Mouse (Mus musculus) gastrocnemius, adult 8-10 months (tissue): Measurements from ENCODE around the gene Fgfr2. TPM values are rescaled to one million over a fixed set of nuclear protein-coding genes. Genes with fewer than 3 reads are reported as not detected.

Experiments used
- DNase-seq, 2 experiments: peaks; one replicate each; pipeline ENCODE4 v3.0.0; 2022; ENCODE audit warnings: low spot score in 2 of 2
- total RNA-seq, 4 experiments: library from RNA; stranded (reverse); gene quantifications; 2 replicates each; pipeline ENCODE4 v1.2.4; 2022

Fgfr2 gene
- total RNA-seq, 4 experiments from 2014 or later: 0.17 to 1.3 (median 0.62) TPM

DNA sequence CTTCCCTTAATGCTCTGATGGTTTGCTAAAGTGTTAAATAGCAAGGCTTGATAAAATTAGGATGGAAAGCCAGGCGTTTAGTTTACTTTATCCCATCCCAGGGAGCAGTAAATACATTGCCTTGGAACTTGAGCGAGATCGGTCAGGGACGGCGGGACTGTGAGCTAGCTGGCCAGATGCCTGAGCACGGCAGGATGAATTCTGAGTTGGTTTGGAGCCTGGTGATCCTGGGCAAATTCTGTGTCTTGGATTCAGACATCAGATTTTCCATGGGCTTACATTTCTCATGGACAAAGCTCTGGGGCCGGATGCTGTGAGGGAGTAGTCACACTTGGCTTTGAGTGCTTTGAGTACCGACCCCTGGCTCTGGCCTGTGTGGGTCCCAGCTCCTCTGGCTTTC is 2182.4 kb downstream of the Fgfr2 start:
- no peak for DNase-seq

DNA sequence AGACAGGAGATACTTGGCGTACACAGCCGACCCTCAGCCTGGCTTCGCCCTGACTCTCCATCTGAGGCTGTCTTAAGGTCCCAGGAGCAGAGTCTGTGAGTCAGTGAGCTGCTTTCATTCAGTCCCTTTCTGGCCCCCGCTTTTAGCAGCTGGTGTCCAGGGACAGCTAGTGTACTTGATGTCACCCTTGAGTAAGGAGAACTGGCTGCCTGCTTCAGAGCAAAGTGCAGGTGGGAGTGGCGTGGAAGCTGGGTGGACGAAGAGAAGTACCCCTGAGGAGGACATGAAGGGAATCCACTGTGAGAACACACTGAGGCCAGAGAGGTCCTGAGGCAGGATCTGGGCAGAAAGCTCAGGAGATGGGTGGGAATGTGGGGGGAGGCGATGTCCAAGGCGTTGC is 2184.3 kb downstream of the Fgfr2 start:
- DNase-seq: no peak

DNA sequence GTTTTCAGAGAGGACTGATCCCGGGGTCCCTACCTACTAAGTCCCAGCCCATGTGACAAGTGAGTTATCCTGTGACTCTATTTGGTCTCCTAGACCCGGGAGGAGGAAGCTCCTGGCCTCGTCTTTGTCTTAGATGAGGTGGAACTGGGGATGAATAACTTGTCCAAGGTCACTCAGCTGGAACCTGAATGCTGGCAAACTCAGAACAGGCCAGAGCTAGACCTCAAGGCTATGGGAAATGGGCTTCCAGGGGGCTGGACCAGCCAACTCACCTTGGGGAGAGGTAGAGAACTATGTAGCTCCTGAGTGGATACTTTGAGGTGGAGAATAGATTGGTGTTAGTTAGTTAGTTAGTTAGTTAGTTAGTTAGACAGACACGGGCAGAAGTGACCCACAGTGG is 2185.1 kb downstream of the Fgfr2 start:
- no peak for DNase-seq

DNA sequence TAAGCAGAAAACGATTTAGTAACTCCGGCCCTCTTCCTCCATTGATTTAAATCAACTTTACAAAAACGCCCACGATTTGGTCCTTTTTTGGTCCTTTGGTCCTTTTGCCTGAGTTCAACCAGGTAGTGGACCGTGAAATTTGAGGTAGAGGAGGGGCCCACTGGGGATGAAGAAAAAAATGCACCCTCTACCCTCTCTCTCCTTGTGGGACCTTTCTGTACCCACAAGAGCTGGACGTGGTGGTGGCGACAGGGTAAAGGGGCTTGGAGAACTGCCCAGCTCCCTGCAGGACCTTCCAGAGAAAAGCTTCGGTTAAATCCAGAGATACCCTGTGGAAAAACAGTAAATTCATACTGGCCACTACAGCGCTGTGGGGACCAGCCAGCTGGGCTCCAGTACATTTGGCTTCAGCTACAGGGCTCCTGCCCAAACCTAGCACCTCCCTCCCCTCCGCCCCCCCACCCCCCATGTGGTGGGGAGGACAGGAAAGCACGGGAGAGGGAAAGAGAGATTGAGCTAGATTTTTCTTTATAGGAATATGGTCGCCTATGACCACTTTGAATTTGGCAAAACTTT is 2185.8 kb downstream of the Fgfr2 start:
- no peak for DNase-seq

DNA sequence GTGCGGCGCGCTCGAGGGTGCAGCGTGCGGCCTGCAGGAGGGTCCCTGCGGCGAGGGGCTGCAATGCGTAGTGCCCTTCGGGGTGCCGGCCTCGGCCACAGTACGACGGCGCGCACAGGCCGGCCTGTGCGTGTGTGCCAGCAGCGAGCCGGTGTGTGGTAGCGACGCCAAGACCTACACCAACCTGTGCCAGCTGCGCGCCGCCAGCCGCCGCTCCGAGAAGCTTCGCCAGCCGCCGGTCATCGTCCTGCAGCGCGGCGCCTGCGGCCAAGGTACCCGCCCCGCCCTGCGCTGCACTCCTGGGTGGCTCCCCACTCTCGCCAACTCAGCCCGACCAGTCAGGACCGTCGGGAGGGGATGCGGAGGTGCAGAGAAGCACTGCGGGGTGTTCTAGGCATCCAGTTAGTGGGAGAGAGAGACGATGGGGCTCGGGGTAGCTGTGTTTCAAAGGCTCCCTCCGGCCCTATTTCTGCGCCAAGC is 2186.6 kb downstream of the Fgfr2 start:
- DNase-seq: peak; percentile 42 to 58

DNA sequence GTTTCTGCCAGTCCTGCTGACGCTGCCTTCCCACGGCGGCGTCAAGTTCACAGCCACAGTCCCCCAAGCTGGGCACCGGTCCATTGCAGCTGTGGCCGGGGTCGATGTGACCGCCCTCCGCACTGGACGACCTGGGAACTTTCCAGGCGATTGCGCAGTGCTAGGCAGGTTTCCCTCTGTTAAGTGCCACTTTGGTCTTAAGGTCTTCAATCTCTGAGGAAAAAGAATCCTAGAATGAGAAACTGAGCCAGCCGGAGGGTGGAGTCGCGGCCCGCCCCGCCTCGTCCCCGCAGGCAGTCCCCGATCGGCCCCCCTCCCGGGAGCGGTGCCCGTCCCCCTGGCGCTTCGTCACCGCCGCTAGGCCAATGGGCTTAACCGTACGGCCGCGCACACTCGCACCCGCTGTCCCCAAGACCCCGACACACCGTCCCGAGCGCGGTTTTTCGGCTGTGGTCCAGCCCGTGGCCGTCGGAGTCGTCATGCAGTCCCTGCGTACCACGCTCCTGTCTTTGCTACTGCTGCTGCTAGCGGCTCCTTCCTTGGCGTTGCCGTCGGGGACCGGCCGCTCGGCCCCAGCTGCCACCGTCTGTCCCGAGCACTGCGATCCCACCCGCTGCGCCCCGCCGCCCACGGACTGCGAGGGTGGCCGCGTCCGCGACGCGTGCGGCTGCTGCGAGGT is 2187.2 kb downstream of the Fgfr2 start, which contains the start of gene Htra1:
Gene Htra1, plus strand, starts transcription at position 319 of the 679 bp plus-strand sequence.
- DNase-seq: peak; percentile 76

DNA sequence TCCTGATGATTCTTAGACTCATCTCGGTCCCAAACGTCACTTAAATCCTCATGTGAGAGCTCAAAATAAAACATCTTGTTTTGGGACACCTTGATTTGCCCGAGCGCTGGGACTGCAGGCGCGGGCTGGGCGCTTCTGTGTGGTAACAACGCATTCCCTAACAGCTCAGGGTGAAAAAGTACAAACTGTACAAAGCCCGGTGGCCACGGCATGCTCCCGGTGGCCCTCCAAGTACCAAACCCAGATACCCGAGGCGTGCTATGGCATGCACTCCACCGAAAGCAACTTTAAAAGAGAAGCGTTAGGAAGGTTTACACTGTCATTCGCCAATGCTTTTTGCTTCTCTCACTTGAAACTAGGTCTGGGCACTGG is 2187.7 kb downstream of the Fgfr2 start:
- DNase-seq: no peak

DNA sequence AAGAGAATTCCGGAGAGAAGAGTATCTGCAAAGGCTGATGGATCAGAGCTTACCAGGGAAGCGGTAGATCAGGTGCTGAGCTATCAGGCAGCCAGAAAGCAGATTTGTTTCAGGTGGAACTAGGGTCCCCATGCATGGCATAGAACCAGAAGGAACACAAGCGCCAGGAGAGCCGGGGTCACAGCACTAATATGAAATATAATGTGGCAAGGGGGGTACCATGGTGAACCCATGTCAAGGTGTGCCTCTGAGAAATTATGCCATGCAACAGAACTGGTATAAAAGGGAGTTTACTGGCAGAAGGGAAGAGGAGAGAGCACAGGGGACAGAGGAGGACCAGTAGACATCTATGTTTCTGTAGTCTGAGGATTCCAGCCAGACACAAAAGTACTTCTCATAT is 2188.5 kb downstream of the Fgfr2 start:
- DNase-seq: no peak

DNA sequence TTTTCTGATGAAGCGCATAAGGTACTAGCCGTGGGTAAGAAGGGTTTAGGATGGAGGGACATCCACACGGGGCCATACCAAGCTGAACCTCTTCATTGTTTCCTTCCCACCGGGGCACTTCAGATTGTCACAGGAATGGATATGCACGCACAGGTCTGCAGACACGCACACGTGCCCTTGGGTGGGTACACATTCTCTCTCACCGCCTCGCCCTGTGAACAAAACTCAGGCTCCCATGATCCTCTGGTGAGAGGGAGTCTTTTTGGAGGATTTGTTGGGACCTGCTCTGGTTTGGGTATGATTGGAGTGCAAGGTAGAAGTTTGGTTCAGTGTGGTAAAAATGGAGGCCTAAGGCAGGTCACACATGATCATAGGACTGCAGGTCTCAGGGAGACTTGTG is 2190.2 kb downstream of the Fgfr2 start:
- DNase-seq: no peak

DNA sequence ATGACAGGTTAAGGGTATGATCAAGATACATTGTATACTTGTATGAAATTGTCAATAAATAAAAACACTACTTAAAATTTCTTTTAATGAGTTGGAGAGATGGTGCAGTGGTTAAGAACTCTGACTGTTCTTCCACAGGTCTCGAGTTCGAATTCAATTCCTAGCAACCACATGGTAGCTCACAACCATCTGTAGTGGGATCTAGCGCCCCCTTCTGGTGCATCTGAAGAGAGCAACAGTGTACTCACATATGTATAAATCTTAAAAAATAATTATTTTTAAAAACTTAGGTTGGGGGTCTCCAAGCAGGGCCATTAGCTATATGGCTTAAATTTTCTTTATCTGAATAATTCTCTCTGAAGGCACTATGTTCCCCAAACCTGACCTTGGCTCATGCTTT is 2192.7 kb downstream of the Fgfr2 start:
- no peak for DNase-seq

DNA sequence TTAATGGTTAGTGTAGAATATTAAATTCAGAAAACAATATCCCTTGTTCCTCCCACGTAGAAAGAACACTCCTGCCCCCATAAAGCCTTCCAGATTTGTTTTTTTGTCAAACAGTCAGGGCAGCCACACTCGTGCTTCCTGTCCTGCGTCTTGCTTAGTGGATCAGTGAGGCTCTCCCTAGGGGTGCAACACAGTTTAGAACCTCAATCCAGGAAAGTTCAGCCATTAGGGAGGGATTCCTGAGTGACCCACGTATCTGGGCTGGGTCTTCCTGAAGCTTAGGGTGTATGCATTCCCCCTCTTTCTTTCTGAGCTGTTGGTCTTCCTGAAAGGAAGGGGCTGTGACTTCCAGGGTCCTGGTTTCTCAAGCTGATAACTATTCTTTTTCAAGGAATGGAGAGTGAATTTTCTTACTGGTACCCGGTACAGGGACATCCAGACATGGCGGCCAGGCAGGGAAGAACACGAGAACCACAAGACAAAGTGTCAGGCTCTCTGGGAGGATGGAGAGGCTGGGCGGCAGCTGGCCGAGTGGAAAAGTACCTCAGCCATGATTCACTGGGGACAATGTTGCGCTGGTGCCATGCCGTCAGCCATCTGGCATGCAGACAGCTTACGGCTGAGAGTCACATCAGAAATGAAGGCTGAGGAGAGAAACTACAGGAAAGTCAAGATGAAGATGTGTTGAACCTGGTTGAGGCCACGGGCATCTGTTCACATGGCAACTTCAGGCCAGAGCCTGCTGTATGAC is 2200.0 kb downstream of the Fgfr2 start:
- DNase-seq: no peak

DNA sequence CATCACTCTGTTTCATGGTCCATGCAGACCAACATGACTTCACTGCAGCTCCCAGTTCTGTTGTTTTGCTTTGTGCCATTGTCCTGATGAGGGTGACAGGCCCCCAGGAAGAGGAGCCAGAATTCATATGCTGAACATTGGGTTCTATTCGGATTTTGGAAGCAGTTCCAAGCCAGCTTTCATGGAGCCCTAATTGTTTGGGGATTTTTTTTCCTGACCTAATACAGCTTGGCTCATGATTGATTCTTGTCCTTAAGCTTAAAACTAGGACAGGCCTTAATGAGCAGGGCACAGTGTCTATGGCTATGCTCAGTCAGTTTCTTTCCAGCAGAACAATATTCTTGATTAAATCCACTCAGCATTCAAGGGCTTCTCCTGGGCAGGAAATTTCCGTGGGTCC is 2204.9 kb downstream of the Fgfr2 start:
- no peak for DNase-seq

DNA sequence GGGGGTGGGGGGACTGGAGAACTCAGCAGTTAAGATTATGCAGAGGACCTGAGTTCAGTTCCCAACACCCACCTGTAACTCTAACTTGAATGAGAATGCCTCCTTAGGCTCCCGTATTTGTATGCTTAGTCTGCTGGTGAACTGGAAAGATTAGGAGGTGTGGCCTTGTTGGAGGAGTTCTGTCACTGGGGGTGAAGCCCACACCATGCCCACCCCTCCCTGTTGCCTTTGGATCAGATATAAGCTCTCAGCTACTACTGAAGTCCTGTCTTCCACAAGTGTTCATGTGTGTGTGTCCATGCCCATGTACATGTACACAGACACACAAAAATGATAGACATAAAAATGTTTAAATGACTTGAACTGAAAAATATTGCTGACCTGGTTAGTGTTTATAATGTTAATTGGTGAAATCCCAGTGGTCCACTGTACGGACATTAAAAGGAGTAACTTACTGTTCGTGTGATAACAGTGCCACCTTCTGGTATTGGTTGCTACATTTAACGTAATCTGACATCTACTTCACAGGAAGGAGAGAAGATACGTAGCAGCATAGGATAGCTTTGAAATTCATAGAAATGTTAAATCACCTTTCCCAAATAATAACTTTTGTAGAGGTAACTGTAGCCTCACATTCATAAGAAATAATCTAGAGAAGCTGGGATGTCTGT is 2208.3 kb downstream of the Fgfr2 start:
- no peak for DNase-seq

DNA sequence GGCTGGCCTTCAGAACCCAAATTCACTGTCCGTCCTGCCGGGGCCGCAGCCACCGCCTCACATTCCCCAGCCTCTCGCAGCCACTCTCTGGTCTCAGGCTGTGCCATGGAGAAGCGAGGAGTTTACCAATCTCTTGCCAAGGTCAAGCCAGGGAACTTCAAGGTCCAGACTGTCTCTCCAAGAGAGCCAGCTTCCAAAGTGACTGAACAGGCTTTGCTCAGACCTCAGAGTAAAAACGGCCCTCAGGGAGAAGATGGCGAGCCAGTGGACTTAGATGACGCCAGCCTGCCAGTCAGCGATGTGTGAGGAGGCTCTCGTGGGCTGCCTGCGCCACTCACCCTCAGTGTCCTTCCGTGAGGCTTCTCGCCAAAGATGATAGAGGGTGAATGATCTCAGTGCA is 2212.3 kb downstream of the Fgfr2 start:
- no peak for DNase-seq

DNA sequence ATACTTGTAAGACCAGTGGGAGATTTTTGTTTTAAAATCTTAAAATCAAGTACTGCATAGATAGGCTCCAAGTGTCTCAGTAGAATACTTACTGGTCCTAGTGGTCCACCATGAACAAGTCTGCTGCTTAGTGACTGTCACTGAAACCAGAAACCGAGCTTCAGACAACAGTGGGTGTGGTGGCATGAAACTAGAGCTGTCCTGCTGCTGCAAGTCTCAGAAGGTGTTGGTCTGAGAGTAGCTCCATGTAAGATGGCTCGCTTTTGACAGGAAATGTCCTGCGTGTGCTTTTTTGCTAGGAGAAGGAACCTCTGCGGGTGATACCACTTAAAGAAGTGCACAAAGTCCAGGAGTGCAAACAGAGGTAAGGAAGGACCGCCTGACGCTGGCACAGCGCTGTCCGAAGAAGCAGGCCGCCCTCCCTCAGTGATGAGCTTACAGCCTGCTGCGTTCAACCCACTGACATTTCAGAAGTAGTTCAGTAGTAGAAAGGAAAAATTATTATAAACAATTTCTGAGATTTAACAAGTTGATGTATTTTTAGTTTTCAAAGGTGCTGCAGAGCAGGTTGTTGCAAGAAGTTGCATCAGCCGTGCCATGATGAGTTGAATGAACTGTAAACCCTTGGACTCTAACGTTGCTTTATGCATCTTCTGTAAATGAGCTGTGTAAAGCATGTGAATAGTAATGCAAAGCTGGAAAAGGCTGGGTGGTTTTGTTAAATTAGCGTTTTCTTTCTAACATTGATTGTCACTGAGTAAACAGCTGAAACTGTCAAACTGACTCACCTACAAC is 2218.4 kb downstream of the Fgfr2 start:
- no peak for DNase-seq

DNA sequence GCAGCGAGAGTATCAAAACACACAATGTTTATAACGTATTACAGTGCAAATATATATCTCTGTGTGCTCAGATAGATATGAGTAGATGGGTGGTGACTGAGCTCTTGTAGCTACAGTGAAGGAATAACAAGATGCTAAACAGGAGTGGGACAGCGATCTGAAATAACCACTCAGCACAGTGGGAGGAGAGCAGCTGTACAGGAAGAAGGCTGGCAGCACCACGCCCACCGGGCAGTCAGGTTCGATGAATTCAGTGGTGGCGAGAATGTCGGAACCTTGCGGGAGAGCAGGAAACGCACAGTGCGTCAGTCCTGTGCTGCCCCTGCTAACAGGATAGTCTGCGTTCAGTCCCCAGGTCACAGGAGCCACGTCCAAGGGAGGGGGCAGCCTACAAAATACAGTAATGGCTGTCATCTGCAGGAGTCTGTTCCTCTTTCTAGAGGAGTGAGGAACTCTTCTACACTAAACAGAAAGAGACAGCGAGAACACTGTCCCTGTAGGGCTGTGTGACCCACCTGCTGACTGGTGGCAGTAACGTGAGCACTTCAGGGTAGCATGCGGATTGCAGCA is 2219.6 kb downstream of the Fgfr2 start:
- no peak for DNase-seq

DNA sequence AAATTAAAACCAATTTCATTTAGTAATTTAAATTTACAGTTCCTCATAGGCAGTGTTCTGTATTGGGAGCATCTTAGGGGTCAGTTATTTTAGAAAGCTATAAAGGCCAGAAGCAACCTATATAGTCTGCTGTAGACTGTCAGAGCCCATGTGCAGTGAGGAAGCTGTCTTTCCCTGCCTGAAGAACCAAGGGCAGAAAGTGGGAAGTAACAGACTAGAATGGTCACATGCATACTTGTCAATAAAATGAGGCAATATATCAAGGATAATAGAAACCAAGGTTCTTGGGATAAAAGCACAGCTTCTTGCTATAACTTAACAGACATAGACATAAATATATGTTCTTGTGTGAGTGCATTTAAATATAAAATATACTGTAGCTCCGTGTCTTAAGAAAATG is 2220.2 kb downstream of the Fgfr2 start:
- DNase-seq: no peak

DNA sequence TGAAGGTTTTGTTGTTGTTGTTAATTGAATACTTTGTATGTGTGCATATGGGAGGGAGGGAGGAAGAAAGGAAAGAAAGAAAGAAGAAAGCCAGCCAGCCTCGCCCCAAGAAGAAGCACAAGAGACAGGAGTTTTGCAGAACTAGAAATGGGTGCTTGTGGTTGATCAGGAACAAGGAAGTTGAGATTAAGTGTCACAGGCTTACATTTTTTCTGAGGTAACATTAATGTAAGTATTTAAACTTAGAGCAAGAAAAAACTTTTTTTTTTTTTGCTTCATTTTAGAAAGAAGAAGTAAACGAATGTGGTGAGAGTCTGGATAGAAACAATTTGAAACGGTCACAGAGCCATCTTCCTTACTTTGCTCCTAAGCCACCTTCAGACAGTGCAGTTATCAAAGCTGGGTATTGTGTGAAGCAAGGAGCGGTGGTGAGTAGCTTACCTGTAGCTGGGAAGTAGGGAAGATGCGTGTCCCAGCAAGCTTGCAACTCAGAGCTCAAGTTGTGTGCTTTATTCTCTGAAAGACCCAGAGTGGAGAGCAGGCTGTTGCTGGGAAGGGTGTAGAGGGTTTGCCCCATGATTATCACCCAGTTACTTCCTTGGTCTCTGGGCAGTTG is 2222.8 kb downstream of the Fgfr2 start:
- DNase-seq: no peak

DNA sequence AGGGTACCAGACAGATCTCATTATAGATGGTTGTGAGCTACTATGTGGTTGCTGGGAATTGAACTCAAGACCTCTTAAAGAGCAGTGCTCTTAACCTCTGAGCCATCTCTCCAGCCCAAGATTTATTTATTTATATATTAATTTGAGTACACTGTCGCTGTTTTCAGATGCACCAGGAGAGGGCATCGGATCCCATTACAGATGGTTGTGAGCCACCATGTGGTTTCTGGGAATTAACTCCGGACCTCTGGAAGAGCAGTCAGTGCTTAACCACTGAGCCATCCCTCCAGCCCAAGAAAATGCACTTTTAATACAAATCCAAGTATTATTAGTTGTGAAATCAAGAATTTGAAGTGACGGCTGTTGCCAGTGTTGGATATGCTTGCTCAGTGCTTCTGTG is 2224.8 kb downstream of the Fgfr2 start:
- DNase-seq: no peak

DNA sequence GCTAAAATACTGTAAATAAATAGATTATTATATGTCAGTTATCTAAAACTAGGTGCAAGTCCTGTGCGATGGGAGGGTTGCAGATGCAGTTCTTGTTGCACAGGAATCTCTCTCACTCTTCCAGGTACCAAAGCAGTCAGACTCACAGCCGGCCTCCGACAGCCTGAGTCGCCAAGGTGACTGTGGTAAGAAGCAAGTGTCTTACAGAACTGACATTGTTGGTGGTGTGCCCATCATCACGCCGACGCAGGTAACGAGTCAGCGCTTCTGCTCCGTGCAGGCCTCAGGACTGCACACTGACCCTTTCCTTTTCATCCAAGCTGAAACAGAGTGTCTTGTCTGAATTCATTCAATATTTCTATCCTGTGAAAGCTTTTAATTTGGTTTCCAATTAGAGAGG is 2225.9 kb downstream of the Fgfr2 start:
- DNase-seq: no peak

DNA sequence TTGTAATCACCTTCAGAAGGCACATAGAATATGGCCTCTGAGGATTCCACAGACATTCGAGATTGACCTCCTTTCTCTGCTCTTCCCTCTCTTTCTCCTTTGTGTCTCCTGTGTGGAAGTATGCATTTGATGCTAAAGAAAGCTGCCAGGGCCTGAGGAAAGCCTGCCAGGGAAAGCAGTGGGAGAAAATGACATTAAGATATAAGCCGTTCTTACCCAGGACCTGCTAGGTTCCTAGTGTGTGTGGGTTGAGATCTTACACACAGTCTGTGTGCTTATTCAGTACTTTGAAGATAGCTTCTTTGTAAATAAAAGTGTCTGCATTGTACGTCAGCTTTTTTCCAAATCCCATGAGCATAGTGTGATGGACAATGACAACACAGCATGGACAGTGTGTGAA is 2227.1 kb downstream of the Fgfr2 start:
- DNase-seq: no peak
